ENCODE assay signal across 15 mouse cellular contexts in genomic region chr6:6457001-6457400, GRCm38 (mm10).
"Had no signal": no experiment of that assay in that cellular context is flagged by ENCODE, and none has a peak within 500 bp of the region (broad histone marks: within the 10 kb centered on the region; RNA-seq: fewer than 3 reads in every experiment).

No protein-coding gene starts in this region.

- H3K4me2 ChIP-seq: neural tube, embryonic 13.5 days; neural tube, embryonic 15.5 days; stomach, embryonic 15.5 days had no signal

- H3K27ac ChIP-seq: neural tube, embryonic 13.5 days; neural tube, embryonic 15.5 days; stomach, embryonic 15.5 days; stomach, postnatal 0 days had no signal

- H3K4me1 ChIP-seq: stomach, embryonic 15.5 days had no signal

- H3K9me3 ChIP-seq: neural tube, embryonic 13.5 days; neural tube, embryonic 15.5 days; stomach, embryonic 15.5 days had no signal

- H3K9ac ChIP-seq: neural tube, embryonic 13.5 days; neural tube, embryonic 15.5 days; stomach, embryonic 15.5 days had no signal

- H3K36me3 ChIP-seq: neural tube, embryonic 13.5 days; neural tube, embryonic 15.5 days; stomach, embryonic 15.5 days had no signal

- DNase-seq: right cerebral cortex, adult 18-20 months; right cerebral cortex, postnatal 14 days; right cerebral cortex, postnatal 25 days; right cerebral cortex, postnatal 4 days; spleen, adult 18-20 months; thymus, adult 18-20 months; thymus, adult 2 months; thymus, postnatal 14 days; thymus, postnatal 25 days; thymus, postnatal 36 days; thymus, postnatal 4 days had no signal

- H3K27me3 ChIP-seq: neural tube, embryonic 15.5 days; stomach, embryonic 15.5 days had no signal

- H3K4me3 ChIP-seq: neural tube, embryonic 13.5 days; neural tube, embryonic 15.5 days; stomach, embryonic 15.5 days had no signal
